Mouse (Mus musculus) liver, embryonic 14.5 days (tissue): ENCODE measurements around the gene Prepl. TPM values are rescaled to one million over a fixed set of nuclear protein-coding genes. Genes with fewer than 3 reads are reported as not detected.

Experiments used
- ATAC-seq: fragments of 200-750 bp; cut with Nextera tagmentation; 2 replicates; pipeline ENCODE4 v1.8.0; 2017; ENCODE audit warnings: moderate number of reproducible peaks, mild to moderate bottlenecking, moderate library complexity; ENCODE audit not compliant: insufficient read depth
- DNase-seq, 3 experiments: peaks; one replicate each; pipeline ENCODE4 v3.0.0-alpha.2; 2012 to 2013; ENCODE audit warnings: low read depth in 3 of 3, low spot score in 3 of 3
- H3K27ac ChIP-seq: fragments of 300-500 bp; sonication (generic); 2 replicates; pipeline ENCODE4 v1.5.1; 2014; ENCODE audit warnings: moderate library complexity, mild to moderate bottlenecking, control low read depth, inconsistent platforms
- H3K27me3 ChIP-seq: fragments of 300-500 bp; sonication (generic); 2 replicates; pipeline ENCODE4 v1.6.1; 2014; ENCODE audit warnings: mild to moderate bottlenecking, low read length, moderate library complexity; ENCODE audit not compliant: control insufficient read depth, insufficient read depth
- H3K36me3 ChIP-seq: fragments of 300-500 bp; sonication (generic); replicated peaks from 2 replicates; pipeline ENCODE4 v1.6.1; 2014; ENCODE audit warnings: low read depth; ENCODE audit not compliant: control insufficient read depth, insufficient read depth
- H3K4me1 ChIP-seq, 2 experiments: fragments of 200-500 bp in 1 of 2; fragments of 300-500 bp in 1 of 2; sonication (generic) in 1 of 2; replicated peaks; 2 replicates each; pipeline ENCODE4 v1.6.1; 2012 to 2014; ENCODE audit warnings: antibody characterized with exemption in 1 of 2, inconsistent platforms in 1 of 2, low read length in 1 of 2; ENCODE audit not compliant: control insufficient read depth in 2 of 2, insufficient read depth in 2 of 2
- H3K4me2 ChIP-seq: fragments of 300-500 bp; sonication (generic); 2 replicates; pipeline ENCODE4 v1.6.1; 2014; ENCODE audit warnings: low read depth, mild to moderate bottlenecking, control low read depth, moderate library complexity
- H3K4me3 ChIP-seq, 2 experiments: fragments of 200-500 bp in 1 of 2; fragments of 300-500 bp in 1 of 2; sonication (generic) in 1 of 2; 2 replicates each; pipeline ENCODE4 v1.5.1; 2012 to 2014; ENCODE audit warnings: low read depth in 2 of 2, low read length in 2 of 2, mild to moderate bottlenecking in 2 of 2, control low read depth in 1 of 2, inconsistent platforms in 1 of 2, moderate library complexity in 1 of 2; ENCODE audit not compliant: insufficient read depth in 1 of 2
- H3K9ac ChIP-seq: fragments of 300-500 bp; sonication (generic); replicated peaks from 2 replicates; pipeline ENCODE4 v1.6.1; 2014; ENCODE audit warnings: mild to moderate bottlenecking, control low read depth, moderate library complexity
- H3K9me3 ChIP-seq: fragments of 300-500 bp; sonication (generic); 2 replicates; pipeline ENCODE4 v1.6.1; 2016; ENCODE audit warnings: low read length, mixed read lengths; ENCODE audit not compliant: control insufficient read depth
- CTCF ChIP-seq: IDR thresholded peaks from 2 replicates; pipeline ENCODE4 v1.5.1; 2016; ENCODE audit warnings: antibody characterized with exemption, low read depth, control low read depth
- EP300 ChIP-seq: IDR thresholded peaks from 2 replicates; pipeline ENCODE4 v1.6.1; 2016; ENCODE audit warnings: antibody characterized with exemption, low read depth
- WGBS: fragments of 180-500 bp; shearing (Covaris S2); extraction: QIAGEN DNeasy Blood & Tissue Kit; methylation state at CpG from one replicate; pipeline ENCODE4 v1.1.7; 2014; ENCODE audit not compliant: insufficient replicate concordance; 5-methylcytosine and 5-hydroxymethylcytosine counted together
- polyA plus RNA-seq, 2 experiments: library from polyadenylated mRNA; depleted of rRNA in 1 of 2; stranded (reverse) in 1 of 2; unstranded in 1 of 2; fragments of >200 nt; fragmentation: Nextera tagmentation in 1 of 2; extraction: Ambion mirVana in 1 of 2; gene quantifications; 2 replicates each; pipeline versions ENCODE4 v1.2.1 to v1.2.3; 2012 to 2014

Gene Prepl
- polyA plus RNA-seq, 2 experiments = 7.2 to 7.5 TPM

DNA sequence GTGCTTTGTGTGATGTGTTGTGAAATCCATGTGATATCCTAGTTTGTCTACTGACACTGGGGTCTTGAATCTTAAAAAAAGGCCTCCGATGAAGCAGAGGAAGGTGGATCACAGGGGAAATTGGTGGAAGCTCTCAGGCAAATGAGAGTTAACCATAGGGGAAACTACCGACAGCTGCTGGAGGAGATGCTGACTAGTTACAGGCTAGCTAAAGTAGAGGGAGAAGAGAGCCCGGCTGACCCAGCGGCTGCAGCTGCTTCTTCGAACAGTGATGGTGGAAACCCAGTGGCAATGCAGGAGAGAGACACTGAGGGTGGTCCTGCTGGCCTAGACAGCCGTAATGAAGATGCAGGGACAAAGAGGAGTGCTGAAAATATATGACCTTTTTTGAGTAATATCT, 76.6 kb downstream of the Prepl start:
- ATAC-seq (no peak), DNase-seq (no peak)
- peaks cover 0 to 6% of the 10 kb centered on the region in 2 experiments; a peak in 2 of 4 replicates for H3K4me1 ChIP-seq
- peaks cover 15% of the 10 kb centered on the region for H3K36me3 ChIP-seq
- no peak overlapping the region for H3K4me3 ChIP-seq
- TF ChIP-seq EP300 (no peak), CTCF (no peak)
- H3K27ac ChIP-seq = no peak overlapping the region
- WGBS = 87% methylated on average over 6 of the region's 6 CpGs
- H3K4me2 ChIP-seq = no peak overlapping the region
- no peaks in the 10 kb centered on the region for H3K9me3 ChIP-seq
- no peaks in the 10 kb centered on the region for H3K27me3 ChIP-seq
- no peak overlapping the region for H3K9ac ChIP-seq

Other genes starting within 250 kb of the Prepl start
- gene Ppm1b, start 133.5 kb downstream of the Prepl start, polyA plus RNA-seq (2012; rRNA removed) = 21.5 and 31.3 TPM in 2 replicates
- 40.6 and 50.6 TPM in 2 replicates for gene Ppm1b, start 133.5 kb downstream of the Prepl start, polyA plus RNA-seq (2014; fragmentation: Nextera tagmentation; extraction: Ambion mirVana)
- gene Slc3a1, start 61.9 kb downstream of the Prepl start, polyA plus RNA-seq (2012; rRNA removed) = 0.34 and 0.45 TPM in 2 replicates
- gene Slc3a1, start 61.9 kb downstream of the Prepl start, polyA plus RNA-seq (2014; fragmentation: Nextera tagmentation; extraction: Ambion mirVana) = 0.65 and 0.86 TPM in 2 replicates
- gene Camkmt, start 311 bp upstream of the Prepl start, polyA plus RNA-seq (2012; rRNA removed) = 0.76 and 0.77 TPM in 2 replicates
- gene Camkmt, start 311 bp upstream of the Prepl start, polyA plus RNA-seq (2014; fragmentation: Nextera tagmentation; extraction: Ambion mirVana) = 3.0 and 3.6 TPM in 2 replicates